Mouse (Mus musculus) heart, postnatal 0 days (tissue): ENCODE data around the gene Cpne7.

Experiments used
- CTCF ChIP-seq: IDR thresholded peaks from 2 replicates; pipeline ENCODE4 v1.5.1; 2016; ENCODE audit warnings: antibody characterized with exemption, control low read depth, low read depth
- EP300 ChIP-seq: IDR thresholded peaks from 2 replicates; pipeline ENCODE4 v1.6.1; 2016; ENCODE audit warnings: antibody characterized with exemption, low read depth

- TF ChIP-seq CTCF (peak; percentile 40), EP300 (no peak)
These were observed 28.1 kb downstream of the Cpne7 start for GRCm38 (mm10) chr8:123145279-123145678.
